Mouse (Mus musculus) spleen, adult 10 weeks (tissue): ENCODE measurements around the gene Npas1. TPM values are rescaled to one million over a fixed set of nuclear protein-coding genes. Genes with fewer than 3 reads are reported as not detected.

Source experiments
- polyA plus RNA-seq: library from polyadenylated mRNA; stranded (reverse); fragments of 350-450 nt; fragmentation: Illumina TruSeq; extraction: RNeasy Lipid Tissue Mini Kit (QIAGEN cat#74804); gene quantifications from one replicate; pipeline ENCODE4 v1.2.3, GENCODE M21; 2015; ENCODE audit warnings: low replicate concordance; ENCODE audit not compliant: insufficient read depth

Npas1 gene
- not detected for polyA plus RNA-seq

GRCm38 (mm10) chr7:16477628-16478027 lies at the start of gene Npas1:
Gene Npas1, minus strand, starts transcription at chr7:16477728.

GRCm38 (mm10) chr7:16452587-16453073 lies 24.9 kb downstream of the Npas1 start, which contains the start of gene Tmem160:
Gene Tmem160, plus strand, starts transcription at chr7:16452779.

Other genes with a start within 250 kb of the Npas1 start
- 2.8 TPM for gene C5ar2, start 233.6 kb downstream of the Npas1 start, polyA plus RNA-seq
- 2.5 TPM for gene C5ar1, start 218.2 kb downstream of the Npas1 start, polyA plus RNA-seq
- gene Inafm1, start 204.1 kb downstream of the Npas1 start, polyA plus RNA-seq: 12.6 TPM
- gene Ccdc9, start 190.9 kb downstream of the Npas1 start, polyA plus RNA-seq: 114 TPM
- 0.46 TPM for gene Bbc3, start 169.3 kb downstream of the Npas1 start, polyA plus RNA-seq
- gene Sae1, start 89.9 kb downstream of the Npas1 start, polyA plus RNA-seq: 74.8 TPM
- 24.8 TPM for gene Zc3h4, start 76.8 kb downstream of the Npas1 start, polyA plus RNA-seq
- 3.3 TPM for gene Tmem160, start 24.9 kb downstream of the Npas1 start, polyA plus RNA-seq
- gene Arhgap35, start 137.3 kb upstream of the Npas1 start, polyA plus RNA-seq: 12.9 TPM
- not detected for gene Ceacam15, start 198.0 kb upstream of the Npas1 start, polyA plus RNA-seq
- gene Ceacam9, start 244.2 kb upstream of the Npas1 start, polyA plus RNA-seq: not detected